Mouse (Mus musculus): ENCODE results near the gene Guca1a.
"Not testable (repeated sequence)": the region's sequence is repeated elsewhere in the genome, so short reads cannot be mapped to it uniquely, and the experiment has no call there.

The Guca1a gene

GRCm38 (mm10) chr17:47400451-47400850 is at the start of gene Guca1a:
Guca1a (minus strand) TSS chr17:47400584.
- DNase-seq (ENCODE audit: low read depth), result no peak

GRCm38 (mm10) chr17:47449432-47449831 is 49.0 kb upstream of the Guca1a start:
- no peak for DNase-seq (ENCODE audit: low read depth)

GRCm38 (mm10) chr17:47448523-47449372 is 48.4 kb upstream of the Guca1a start:
- DNase-seq (ENCODE audit: low read depth), result no peak

- no peak for DNase-seq (ENCODE audit: low read depth)
These were observed 46.2 kb upstream of the Guca1a start for GRCm38 (mm10) chr17:47446561-47446960.

- no peak for DNase-seq (ENCODE audit: low read depth)
These were observed 45.6 kb upstream of the Guca1a start for GRCm38 (mm10) chr17:47446025-47446424.

- no peak for DNase-seq (ENCODE audit: low read depth)
These were observed 45.1 kb upstream of the Guca1a start for GRCm38 (mm10) chr17:47445518-47445917.

GRCm38 (mm10) chr17:47444113-47444512 is 43.7 kb upstream of the Guca1a start:
- no peak for DNase-seq (ENCODE audit: low read depth)

- no peak for DNase-seq (ENCODE audit: low read depth)
These were observed 41.9 kb upstream of the Guca1a start for GRCm38 (mm10) chr17:47442271-47442670.

- DNase-seq (ENCODE audit: low read depth), result no peak
These were observed 41.1 kb upstream of the Guca1a start for GRCm38 (mm10) chr17:47441296-47442051.

GRCm38 (mm10) chr17:47440359-47440890 is 40.0 kb upstream of the Guca1a start:
- no peak for DNase-seq (ENCODE audit: low read depth)

- DNase-seq (ENCODE audit: low read depth), result no peak
These were observed 39.1 kb upstream of the Guca1a start for GRCm38 (mm10) chr17:47439396-47440028.

- no peak for DNase-seq (ENCODE audit: low read depth)
These were observed 38.2 kb upstream of the Guca1a start for GRCm38 (mm10) chr17:47438611-47439010.

GRCm38 (mm10) chr17:47436907-47437547 is 36.6 kb upstream of the Guca1a start, which contains the start of gene 1700001C19Rik:
1700001C19Rik (minus strand) TSS chr17:47437376.
- DNase-seq (ENCODE audit: low read depth), result no peak

- DNase-seq (ENCODE audit: low read depth), result no peak
These were observed 35.9 kb upstream of the Guca1a start, which contains the start of gene AI661453 for GRCm38 (mm10) chr17:47436156-47436906. AI661453 (plus strand) TSS chr17:47436615.

GRCm38 (mm10) chr17:47430815-47431214 is 30.4 kb upstream of the Guca1a start:
- DNase-seq (ENCODE audit: low read depth), result no peak

GRCm38 (mm10) chr17:47428831-47429304 is 28.5 kb upstream of the Guca1a start:
- DNase-seq (ENCODE audit: low read depth), result no peak

- DNase-seq (ENCODE audit: low read depth), result no peak
These were observed 26.9 kb upstream of the Guca1a start for GRCm38 (mm10) chr17:47427316-47427715.

GRCm38 (mm10) chr17:47424186-47424585 is 23.8 kb upstream of the Guca1a start:
- DNase-seq (ENCODE audit: low read depth), result no peak

GRCm38 (mm10) chr17:47422616-47423015 is 22.2 kb upstream of the Guca1a start:
- DNase-seq (ENCODE audit: low read depth), result not testable (repeated sequence)

GRCm38 (mm10) chr17:47421566-47421965 is 21.2 kb upstream of the Guca1a start:
- DNase-seq (ENCODE audit: low read depth), result no peak

GRCm38 (mm10) chr17:47420195-47420594 is 19.8 kb upstream of the Guca1a start:
- no peak for DNase-seq (ENCODE audit: low read depth)

Measured in c-Kit-positive CD71-positive TER-119-negative erythroid progenitor cells, embryonic 14.5 days (primary cell).